Mouse (Mus musculus): Measurements from ENCODE around the gene Gpr19.

- no peak for TF ChIP-seq CTCF (IDR thresholded peaks at IDR 0.05; ENCODE audit: low read depth)
- no peak for TF ChIP-seq EP300 (IDR thresholded peaks at IDR 0.05; ENCODE audit: low read depth)
Observed at GRCm38 (mm10) chr6:134879556-134879955, 18.8 kb downstream of the Gpr19 start.

Data from liver, postnatal 0 days (tissue).